Mouse (Mus musculus): ENCODE measurements around the gene Slc22a6.

The Slc22a6 gene

DNA sequence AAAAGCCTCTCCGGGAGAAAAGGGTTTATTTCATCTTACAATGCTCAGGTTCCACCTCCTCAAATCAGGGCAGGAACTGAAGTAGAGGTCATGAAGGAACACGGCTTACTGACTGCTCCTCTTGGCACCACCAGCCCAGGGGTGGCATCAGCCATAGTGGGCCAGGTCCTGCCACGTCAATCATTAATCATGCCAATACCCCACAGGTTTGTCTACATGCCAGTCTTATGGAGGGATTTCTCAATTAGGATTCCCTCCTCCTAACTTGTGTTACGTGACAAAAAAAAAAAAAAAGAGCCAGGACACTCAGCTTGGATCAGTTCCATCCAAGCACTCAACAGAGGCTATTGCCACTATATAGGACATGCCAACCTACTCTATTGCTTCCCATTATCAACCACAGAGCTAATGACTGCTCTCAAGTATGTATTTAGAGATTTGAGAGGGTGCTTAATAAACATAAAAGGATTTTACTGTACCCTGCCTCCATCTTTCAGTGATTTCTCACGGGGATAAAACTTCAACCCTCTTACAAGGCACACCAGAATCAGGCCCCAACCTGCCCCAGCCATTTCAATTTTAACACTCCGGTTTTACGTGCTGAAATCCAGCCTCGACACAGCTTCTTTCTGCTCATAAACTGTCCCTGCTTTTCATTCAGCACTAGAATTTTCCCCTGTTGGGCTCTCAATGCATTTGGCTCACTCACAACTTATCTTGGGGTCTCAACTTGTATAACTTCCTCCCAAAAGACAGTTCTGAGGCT, 6.3 kb upstream of the Slc22a6 start:
- no peak for DNase-seq

DNA sequence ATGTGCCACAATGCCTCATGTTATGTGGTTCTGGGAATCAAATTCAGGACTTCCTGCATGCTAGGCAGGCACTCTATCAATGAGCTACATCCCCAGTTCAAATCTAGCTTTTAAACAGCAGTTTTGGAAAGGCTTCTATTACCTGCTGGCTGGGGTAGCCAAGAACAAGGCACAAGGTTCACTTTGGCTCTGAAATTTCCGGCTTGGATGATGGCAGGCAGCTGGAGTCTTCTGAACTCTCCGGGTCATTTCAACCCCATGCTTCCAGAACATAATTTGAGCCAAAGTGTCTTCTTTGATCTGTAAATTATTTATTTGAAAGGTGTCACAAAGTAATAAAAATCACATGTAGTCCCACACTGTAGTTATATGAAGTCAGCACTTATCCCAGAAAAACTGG, 4.7 kb upstream of the Slc22a6 start:
- no peak for DNase-seq

DNA sequence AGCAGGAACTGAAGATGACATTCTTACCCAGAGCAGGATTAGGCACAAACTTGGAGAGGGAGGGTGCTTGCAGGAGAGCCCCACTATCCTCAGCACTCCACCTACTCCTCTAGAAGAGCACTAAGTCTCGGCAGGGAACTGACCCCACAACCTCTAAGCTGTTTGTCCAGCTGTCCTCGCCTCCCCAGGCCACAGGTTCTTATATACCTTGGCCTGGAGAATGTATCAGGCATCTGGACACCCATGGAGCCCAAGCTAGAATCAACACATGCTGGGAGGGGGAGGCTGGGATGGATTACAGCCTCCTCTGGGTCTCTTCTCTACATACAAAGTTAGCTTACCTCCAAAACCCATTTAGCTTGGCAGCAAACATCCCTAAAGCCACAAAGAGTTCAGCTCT, 3.5 kb upstream of the Slc22a6 start:
- DNase-seq, result no peak

DNA sequence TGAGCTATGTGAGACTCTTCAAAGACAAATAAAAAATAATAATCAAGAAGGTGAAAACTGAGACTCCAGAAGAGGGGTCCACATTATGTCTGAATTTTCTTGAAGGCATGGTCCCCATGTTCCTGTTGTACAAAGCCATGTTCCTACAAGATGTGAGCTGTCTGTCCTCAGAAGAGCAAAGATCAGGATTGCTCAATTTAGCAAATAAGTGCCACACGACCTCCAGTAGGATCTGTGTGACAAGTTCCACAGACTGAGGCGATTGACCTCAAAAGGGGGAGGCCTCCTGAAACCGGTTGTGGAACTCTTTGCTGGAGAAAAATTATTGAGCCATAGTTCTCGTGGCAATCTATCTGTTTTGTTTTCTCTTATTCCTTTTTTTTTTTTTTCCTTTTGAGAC, 1.5 kb upstream of the Slc22a6 start:
- DNase-seq, result no peak

DNA sequence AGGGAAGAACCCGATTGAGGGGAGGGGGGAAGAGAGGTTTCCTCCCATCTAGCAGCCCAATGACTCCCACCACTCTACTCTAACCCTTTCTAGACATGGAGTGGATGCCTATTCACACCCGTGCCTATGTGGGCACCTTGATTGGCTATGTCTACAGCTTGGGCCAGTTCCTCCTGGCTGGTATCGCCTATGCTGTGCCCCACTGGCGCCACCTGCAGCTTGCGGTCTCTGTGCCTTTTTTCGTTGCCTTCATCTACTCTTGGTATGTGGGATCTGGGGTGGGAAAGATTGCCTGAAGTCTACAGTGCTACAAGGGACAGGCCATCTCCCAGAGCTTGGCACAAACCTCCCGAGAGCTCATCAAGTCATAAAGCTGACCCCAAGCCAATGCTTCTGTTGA, 3.3 kb downstream of the Slc22a6 start:
- no peak for DNase-seq

DNA sequence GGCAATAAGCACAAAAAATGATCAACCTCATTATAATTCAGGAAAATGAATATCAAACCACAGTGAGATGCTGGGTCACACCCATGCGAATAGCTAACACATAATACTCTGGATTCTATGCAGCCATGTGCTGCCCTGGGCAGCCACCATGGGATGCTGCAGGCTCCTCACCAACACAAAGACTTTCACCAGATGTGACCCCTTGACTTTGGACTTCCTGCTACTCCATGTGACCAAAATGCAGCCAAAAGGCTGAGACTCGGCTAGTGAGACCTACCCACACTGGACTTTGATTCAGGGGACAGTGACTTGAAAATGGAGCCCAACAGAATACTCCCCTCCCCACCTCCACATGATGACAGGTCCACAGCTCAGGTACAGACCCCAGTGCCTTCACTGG, 12.4 kb downstream of the Slc22a6 start:
- no peak for DNase-seq

DNA sequence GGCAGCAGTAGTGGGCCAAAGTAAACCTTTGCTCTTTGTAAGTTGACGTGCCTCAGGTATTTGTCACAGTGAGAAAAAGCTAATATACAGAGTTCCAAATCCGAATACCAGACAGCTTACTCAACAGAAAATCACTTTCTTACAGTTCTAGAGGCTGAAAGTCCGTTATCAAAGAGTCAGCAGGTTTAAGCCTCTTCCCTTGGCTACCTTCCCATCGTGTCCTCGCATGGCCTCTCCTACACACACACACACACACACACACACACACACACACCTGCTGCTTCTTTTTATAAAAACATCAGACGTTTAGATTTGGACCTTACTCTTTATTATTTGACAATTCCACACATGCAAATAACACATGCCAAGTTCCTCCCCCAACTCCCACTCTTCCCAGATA, 13.0 kb downstream of the Slc22a6 start:
- DNase-seq, result no peak

DNA sequence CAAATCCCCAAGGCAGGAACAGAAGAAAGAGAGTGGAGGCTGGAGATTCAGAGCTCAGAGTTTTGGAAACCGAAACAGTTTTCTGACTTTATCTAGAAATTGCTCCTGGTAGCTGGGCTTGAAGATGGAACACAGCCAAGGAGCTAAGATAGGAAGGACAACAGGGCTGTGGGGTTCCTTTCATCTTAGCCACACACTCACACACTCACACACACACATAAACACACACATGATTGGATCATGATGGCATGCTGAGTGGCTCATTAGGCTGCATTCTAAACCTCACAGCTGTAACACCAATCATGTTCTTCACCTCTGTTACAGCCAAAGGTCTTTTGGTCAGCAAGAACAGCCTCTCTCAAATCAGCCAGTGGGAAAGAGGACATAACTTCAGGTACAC, 14.2 kb downstream of the Slc22a6 start:
- no peak for DNase-seq

DNA sequence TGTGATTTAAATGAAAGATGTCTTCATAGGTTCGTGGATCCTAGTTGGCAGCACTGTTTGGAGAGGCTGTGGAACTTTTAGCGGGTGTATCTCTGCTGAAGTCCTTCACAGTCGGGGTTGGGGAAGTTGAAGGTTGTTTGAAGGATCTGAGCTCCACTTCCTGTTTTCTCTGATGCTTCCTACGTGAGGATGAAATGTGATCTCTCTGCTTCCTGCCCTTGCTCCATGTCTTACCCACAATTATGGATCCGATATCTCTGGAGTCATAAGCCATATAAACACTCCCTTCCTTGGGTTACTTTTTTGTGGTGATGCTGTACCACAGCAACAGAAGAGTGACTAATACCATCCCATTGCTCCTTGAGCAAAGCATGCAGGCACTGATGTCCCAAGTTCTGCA, 24.2 kb downstream of the Slc22a6 start:
- DNase-seq, result no peak

DNA sequence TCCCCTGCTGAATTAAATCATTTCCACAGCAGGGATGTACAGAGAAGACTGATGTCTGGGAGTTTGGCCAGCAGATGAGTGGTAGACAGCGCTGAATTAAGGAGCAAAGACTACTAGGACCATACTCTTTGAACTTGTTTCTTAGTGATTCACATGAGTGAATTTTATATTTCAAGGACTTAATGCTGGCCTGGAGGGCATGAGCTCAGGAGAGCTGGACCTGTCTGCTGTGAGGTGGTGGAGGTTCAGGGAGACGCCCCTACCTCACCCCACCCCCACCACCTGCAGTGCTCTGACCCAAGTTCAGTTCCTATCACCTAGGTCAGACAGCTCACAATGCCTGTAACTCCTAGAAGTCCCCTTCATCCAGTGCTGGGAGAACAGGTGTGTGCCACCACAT, 28.6 kb downstream of the Slc22a6 start:
- no peak for DNase-seq

DNA sequence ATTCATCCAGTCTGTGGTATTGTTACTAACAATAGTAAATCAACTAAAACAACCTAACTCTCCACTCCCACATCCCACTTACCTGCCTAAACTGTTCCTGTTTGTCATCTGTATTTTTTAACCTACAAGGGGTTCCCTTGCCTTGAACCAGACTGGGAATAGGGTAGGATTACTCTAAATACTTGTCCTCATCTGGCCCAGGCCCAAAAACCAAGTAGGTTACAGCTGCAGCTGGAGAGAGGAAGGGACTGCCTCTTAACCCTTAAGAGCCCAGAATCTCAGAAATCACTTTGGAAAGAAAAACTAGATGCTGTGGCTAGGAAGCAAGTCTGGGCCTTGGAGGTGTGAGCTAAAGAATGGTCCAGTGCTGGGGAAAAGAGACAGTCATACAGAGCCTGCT, 38.0 kb downstream of the Slc22a6 start:
- no peak for DNase-seq

DNA sequence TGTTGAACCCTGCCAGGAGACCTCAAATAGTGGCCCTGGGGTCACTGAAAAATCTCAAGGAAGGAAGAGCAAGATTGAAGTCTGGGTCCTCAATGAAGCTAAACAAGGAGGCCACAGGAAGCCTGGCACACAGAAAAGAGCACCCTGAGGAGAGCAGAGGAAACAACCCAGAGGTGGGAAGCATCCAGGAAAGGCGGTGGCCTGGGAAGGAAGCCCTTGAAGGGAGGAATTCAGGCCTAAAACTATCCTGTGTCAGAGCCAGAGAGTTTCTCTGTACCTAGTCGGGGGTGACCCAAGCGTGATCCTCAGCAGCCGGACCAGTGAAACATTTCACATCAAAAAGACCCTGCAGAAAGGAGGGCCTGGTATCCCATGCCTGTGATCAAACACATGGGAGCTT, 38.5 kb downstream of the Slc22a6 start:
- DNase-seq, result no peak

DNA sequence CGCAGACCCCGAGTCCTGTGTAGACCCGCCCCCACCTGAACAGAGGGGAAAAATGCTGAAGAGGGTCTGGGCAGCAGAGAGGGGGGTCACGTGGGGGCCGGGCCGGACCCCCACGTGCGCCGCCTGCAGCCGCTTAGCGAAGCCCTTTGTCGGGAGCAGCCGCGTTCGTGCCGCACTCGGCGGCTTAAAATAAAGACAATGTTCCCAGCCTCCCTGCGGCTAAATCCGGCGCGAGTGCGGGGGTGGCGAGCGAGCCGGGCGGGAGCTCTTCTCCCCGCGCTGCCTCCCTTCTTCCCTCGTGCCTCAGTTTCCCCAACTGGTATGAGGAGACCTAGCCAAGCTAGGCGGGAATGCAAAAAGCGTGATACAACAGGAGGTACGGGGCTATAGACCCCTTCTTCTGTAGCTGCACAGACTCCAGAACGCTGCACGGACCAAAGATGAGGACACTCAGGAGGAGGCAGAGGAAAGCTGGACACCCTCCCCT, 44.0 kb downstream of the Slc22a6 start:
- DNase-seq, result no peak

DNA sequence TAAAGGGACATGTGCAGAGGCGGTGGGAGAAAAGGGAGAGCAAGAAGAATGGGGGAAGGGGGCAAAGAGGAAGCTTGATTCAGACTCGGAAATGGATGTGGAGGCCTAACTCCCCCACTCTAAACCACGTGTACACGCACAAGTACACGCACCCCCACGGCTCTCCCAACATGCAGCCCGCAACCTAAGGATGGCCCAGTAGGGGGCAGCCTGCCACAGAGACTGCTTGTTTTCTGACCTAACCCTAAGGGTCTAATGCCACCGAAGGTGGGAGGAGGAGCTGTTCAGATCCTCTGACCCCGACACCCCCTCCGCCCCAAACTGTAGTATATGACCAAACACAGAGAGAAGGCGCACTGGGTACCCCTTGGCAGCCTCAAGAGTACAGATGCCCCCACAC, 44.5 kb downstream of the Slc22a6 start:
- DNase-seq, result peak; percentile 17 to 19

DNA sequence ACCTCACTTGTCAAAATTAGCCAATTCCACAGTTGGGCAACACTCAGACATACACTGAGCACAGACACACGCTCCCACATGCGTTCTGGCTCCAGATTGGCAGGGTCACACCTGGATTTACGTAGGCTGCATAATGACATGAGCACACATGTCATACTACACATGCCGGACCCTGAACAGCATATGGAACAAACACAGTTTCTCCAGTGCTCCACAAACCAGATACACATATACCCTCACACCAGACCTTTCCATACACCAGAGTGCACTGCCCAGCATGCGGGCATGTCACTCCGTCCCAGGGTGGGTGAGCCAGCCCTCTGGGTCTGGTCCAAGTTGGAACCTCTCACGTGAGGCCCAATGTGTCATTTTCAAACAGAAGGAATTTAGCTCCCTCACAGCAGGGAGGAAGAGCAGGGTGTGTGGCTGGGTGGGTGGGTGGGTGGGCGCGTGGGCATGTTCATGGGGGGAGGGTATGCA, 45.6 kb downstream of the Slc22a6 start, which contains the start of gene Chrm1:
Gene Chrm1 (plus strand): TSS at position 430 of the 480 bp plus-strand sequence.
- DNase-seq, result no peak

DNA sequence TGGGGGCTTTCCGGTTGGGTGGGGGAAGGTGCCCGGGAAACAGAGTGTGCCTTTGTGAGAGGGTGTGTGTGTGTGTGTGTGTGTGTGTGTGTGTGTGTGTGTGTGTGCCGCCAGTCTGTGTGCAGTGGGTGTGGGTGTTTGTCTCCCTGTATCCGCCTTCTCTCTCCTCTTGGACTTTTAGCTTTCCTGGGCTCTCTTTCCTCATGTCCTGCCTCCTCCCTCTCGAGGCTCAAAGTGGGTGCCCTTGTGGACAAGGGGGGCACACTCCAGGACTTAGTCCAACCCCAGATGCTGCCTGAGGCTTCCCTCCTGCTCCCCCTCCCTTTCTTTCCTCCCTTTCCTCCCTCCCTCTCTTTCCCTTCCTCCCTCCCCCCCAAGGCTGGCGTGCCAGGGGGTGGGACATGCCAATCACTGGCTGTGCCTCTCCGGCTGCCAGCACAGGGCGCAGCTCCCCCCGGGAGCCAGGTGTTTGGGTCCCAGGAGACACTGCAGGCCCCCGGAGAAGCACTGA, 46.1 kb downstream of the Slc22a6 start:
- DNase-seq, result no peak

DNA sequence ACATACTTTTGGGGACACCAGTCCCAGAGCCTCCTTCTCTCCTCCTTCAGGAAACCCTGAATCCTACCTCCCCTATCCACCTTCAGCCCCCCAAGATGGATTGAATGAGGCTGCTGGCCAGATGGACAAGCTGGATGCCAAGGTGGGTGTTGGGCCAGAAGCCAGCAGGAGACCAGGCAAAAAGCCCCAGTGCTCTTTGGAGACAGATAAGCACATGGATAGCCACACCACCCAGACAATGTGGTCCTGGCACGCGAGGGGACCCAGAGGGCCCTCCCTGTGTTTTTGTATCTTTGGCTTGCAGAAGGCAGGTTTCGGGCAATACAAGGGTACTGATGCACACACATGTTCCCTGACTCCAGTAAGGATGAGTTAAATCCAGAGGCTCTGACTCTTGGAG, 47.0 kb downstream of the Slc22a6 start:
- DNase-seq, result no peak

DNA sequence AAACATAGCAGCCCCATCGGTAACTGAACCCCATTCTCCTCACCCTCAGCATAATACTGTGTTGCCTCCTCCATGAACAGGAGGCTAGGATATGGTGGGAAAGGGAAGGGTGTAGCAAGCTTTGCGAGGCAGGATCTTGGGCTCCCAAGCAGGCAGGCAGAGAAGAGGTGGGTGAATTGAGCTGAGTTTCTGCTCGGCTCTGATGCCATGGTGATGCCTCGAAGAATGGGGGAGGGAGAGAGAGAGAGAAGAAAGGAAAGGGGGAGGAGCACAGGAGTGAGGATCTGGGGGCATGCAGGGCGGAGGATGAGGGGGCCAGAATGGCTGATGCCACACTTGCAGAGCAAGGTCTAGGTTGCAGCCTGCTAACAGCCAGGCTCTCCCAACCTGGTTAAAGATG, 47.9 kb downstream of the Slc22a6 start:
- no peak for DNase-seq

DNA sequence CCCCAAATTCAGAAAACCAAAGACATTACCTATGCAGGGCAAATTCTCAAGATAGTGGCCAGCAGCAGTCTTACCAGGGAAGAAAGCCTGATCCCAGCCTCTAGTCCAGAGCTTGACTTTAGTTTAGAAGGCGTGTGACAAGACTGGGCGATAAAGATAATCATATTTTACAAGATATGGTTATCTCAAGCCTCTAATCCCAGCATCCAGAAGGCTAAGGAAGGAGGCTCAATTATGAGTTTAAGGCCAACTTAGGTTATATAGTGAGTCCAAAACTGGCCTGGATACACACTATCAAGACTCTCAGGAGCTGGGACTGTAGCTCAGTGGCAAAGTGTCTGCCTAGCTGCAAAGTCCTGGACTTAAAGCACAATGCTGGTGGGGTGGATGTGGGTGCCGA, 55.0 kb downstream of the Slc22a6 start:
- DNase-seq, result no peak

DNA sequence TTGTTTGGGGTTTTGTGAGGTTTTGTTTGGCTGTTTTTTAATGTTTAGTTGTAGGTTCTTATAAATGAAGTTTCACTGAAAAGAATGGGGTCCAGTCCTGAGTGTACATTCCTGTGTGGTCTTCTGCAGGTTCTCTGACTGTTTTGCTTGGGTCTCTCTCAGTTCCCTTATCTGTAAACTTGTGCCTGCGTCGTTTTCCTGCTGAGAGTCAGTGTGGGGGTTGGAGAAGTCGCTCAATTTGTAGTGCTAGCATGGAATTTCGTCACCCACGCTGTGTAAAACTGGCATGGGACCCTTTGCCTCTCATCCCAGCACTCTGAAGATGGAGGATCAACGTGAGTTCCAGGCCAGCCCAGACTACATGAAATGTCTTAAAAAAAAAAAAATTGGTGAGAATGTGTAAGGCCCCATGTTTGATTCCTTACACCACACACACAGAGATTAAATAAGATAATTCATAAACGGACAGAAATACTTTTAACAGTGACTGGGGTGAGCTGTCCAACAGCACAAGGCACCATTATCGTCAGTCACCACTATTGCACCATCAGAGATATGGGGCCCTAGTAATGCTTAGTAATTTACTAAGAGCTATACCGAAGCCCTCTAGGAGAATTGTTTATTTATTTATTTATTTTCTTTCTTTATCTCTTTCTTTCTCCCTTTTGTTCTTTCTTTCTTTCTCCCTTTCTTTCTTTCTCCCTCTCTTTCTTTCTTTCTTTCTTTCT, 55.7 kb downstream of the Slc22a6 start:
- DNase-seq, result no peak

All from cerebellum, adult 18-20 months (tissue).